Mouse (Mus musculus) megakaryocyte, adult 5-6 weeks (primary cell): ENCODE measurements around the gene Cx3cl1. TPM values are rescaled to one million over a fixed set of nuclear protein-coding genes. Genes with fewer than 3 reads are reported as not detected.

Experiments used
- ATAC-seq: 2 replicates; pipeline ENCODE4 v1.8.0; 2016; ENCODE audit warnings: mild to moderate bottlenecking, inconsistent platforms; ENCODE audit not compliant: poor library complexity, severe bottlenecking
- total RNA-seq, 2 experiments: library from RNA; stranded (forward) in 1 of 2; stranded (reverse) in 1 of 2; fragments of 153-499, 151-499 nt in 1 of 2; fragments of 221-1000, 200-1000 nt in 1 of 2; gene quantifications; 2 replicates each; pipeline versions ENCODE4 v1.2.3 to v1.2.4; 2015 to 2017

Cx3cl1 gene
- total RNA-seq (2015), result 0.13 and 0.18 TPM in 2 replicates
- not detected in 2 replicates for total RNA-seq (2017)

DNA sequence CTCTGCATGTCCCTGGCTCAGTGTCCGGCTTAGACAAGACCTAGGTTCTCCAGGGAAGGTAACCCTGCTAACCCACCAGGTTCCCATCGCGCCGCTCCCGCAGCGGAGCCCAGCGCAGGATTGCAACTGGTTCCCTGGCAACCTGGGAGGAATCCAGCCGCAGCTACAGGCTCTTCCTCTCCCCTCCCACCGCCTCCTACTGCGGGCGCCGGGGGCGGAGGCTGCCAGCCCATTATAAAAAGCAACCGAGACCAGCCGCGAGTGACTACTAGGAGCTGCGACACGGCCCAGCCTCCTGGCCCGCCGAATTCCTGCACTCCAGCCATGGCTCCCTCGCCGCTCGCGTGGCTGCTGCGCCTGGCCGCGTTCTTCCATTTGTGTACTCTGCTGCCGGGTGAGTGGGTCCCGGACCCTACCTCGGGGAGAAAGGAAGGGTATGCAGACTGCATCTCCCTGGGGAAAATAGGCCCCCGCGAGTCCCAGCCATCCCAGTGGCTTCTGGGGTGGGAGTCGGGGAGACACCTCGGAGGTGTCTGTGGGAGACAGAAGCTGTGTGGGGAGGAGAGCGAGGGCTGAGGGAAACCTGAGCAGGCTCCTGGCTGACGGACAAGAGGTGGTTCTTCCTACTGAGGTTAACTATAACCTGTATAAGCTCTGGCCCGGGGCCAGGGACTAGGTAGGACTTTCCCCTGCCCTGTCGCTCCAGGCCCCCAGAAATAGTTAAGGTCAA lies at the start of gene Cx3cl1:
TSS of gene Cx3cl1 (plus strand) at position 69 of the 730 bp plus-strand sequence.
- ATAC-seq, result no peak

DNA sequence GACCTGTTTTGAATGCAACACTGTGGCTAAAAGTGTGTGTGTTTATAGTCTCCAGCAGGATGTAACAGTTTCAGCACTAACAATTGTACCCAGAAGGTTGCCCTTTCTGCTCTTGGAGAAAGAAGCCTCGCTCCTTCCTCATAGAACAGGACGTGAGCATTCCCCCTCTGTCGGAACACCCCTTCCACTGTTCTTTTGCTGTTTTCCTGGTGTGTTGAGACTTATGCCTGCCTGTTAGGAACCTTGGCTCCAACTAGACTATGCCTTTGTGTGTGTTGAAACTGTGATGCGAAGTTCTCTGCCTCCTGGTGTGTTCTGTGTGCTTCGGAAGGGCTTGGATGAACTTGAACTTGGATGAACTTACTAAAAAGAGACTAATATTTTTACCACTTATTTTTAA lies 45.8 kb upstream of the Cx3cl1 start:
- no peak for ATAC-seq

DNA sequence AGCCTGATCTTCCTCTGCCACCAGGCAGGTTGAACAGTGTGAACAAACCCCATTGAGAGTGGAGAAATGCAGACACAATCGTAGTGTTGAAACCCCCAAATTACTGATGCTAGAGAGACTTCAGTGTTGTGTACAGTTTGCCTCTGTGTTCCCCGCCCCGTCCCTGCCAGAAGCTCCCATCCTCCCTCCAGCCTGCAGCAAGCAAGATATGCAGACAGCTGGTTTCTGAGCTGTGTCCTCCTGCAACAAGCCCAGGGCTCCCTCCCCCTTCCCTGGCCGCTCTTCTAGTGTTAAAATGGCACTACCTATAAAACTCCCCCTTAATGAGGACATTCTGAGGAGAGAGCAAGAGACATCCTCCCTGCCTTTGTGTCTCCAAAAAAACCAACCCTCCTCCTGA lies 42.5 kb upstream of the Cx3cl1 start:
- ATAC-seq, result no peak

DNA sequence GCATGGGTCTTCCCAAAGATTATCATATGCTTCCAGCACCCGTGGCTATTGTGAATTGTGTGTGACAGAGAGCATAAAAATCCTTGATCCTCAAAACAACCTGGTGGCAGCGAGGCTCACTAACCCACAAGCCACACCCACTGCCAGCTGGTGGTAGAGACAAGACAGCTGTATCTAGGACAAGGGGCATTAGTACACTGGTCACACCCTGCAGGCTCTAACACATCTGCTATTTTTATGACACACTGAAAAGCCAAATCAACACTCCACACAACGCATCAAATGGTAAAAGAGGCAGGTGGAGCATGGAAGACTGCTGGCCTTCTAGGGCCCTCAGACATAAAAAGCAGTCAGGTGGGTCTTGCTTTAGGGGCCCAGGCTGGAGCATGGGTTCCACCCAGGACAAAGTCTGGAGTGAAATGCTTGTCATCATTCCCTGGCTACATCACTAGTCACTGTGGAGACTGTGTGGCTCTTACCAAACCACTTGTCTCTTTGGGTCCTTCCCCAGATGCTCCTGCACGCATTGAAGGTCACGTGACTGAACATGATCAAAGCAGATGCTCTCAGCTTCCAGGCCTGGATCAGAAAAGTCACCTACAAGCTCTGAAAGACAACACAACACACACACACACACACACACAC lies 37.9 kb upstream of the Cx3cl1 start:
- ATAC-seq, result peak; percentile 60

DNA sequence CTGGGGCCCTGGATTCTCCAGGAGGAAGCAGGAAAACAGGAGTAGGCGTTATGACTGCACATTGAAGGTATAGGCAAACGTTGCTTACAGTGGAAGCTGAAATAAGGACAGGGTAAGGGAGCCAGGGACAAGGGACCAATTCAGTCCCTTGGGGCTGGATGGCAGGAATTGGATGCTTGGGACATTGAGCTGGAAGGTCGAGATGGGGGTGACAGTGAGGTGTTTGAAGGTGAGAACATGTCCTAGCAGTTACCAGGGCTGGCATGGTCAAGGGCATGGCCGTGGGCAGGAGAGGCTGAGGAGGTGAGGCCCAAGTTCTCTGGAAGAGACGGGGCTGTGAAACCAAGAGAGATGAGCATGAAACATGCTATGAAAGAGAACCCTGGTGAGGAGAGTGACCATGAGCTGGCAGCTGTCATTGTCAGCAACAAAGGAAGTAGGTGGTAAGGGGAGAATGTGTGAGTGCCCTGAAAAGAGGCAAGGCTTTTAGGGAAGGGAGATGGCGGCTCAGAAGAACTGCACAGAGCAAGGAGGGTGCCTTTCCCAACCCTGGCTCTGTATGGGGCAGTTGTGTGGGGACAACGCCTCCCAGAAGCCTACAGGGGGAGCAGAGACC lies 37.0 kb upstream of the Cx3cl1 start:
- no peak for ATAC-seq

DNA sequence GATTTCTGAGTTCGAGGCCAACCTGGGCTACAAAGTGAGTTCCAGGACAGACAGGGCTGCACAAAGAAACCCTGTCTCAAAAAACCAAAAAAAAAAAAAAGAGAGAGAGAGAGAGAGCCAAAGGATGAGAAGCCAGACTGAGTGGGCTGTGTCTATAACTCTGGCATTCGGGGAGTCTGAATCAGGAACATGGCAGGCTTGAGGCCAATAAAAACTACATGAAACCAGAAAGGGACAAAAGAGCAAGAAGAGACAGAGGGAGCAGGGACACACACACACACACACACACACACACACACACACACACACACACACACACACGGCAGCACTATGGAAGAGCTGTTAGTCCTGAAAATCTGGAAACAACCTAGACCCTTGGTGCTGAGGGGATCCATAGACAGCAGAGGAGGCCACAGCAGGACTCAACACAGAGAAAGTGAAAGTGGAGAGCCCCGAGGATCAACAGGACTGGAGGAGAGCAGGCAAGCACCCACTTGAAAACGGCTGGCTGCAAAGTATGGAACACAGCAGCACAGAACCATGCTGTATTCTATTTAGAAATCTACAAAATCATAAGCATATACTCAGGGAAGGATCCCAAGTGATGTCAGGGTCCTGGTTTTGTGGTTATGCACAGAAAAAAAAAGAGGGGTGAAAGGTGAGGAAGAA lies 36.2 kb upstream of the Cx3cl1 start:
- ATAC-seq, result 0 out of 2 replicates have a peak, but pooled peaks have one; percentile 30

DNA sequence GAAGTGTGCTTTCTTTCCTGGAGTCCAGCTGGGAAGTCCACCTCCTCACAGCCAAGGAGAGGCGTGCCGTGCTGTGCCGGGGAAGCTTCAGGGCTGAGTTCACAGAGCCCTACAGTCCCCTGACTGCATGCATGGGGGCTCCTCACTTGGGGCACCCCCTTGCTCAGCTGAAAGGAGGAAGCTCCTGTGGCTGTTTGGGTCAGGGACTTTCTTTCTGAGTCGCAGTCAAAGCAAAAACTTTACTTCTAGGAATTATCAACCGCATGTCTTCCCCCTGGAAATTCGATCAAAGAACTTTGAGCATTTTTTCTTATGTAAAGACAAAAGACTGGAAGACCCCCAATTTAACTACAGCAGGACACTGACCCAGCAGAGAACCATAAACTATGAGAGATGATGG lies 32.0 kb upstream of the Cx3cl1 start:
- no peak for ATAC-seq

DNA sequence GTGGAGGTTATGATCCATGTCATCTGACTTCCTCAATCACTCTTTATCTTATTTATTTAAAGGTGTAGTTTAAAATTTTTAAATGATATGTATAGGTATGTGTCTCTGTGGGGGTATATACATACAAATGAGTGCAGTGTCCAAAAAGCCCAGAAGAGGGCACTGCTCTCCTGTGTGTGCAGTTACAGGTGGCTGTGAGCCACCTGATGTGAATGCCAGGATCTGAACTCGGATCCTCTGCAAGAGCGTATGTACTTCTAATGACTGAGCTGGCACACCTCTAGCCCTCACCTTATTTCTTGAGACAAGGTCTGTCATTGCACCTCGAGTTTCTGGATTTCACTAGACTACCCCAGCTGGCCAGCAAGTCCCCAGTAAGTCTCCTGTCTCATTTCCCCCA lies 31.2 kb upstream of the Cx3cl1 start:
- ATAC-seq, result no peak

DNA sequence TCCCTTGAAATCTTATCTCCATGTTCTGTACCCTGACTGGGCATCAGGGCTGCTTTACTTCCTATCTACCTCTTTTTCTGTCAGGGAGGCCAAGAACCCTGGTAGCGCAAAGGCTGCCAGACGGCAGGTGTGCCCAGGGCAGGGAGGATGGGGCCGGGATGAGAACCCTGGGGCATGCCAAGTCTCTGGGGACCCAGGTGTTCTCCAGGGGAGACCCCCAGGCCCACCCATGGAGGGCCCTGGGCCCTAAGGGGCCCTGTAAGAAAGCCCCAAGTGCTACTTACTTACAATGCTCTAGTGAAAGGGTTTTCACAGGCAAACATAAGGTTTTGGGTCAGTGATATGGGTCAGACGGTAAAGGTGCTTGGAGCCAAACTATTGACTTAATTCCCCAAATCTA lies 30.1 kb upstream of the Cx3cl1 start:
- no peak for ATAC-seq

DNA sequence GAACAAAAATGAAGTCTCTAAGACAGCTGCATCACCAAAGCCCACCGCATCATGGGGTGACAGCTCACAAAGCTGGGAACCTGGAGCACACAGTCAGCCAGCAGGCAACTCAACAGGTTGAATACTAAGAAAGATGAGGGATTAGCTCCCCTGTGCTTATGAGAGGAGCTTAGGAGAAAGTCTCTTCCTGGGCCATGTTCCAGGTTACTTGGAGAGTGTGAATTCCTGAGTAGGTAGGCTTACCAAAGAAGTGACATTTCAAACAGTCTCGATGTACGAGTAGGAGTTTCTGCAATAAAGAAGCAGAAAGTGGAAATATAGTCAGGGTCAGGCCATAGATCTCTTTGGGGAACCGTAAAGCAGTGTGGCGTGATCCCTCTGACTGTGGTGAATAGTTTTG lies 27.3 kb upstream of the Cx3cl1 start:
- ATAC-seq, result no peak

DNA sequence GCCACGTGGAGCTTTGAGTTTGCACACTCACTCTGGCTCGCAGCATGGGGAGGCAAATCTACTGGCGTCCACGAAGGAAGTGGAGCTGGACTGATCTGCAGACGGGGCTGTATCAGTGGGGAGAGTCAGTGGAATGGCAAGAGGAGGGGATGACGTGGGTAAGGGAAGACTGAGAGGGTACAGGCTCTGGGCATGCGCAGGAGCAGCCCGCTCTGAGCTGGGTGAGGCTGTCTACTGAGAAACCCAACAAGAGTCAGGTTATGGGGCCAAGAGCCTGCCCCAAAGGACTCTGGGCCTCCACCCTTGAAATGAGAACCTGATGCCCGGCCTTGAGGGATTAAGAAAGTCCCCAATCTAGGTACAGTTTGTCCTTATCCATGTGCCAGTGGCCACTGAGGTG lies 26.8 kb upstream of the Cx3cl1 start:
- ATAC-seq, result no peak

DNA sequence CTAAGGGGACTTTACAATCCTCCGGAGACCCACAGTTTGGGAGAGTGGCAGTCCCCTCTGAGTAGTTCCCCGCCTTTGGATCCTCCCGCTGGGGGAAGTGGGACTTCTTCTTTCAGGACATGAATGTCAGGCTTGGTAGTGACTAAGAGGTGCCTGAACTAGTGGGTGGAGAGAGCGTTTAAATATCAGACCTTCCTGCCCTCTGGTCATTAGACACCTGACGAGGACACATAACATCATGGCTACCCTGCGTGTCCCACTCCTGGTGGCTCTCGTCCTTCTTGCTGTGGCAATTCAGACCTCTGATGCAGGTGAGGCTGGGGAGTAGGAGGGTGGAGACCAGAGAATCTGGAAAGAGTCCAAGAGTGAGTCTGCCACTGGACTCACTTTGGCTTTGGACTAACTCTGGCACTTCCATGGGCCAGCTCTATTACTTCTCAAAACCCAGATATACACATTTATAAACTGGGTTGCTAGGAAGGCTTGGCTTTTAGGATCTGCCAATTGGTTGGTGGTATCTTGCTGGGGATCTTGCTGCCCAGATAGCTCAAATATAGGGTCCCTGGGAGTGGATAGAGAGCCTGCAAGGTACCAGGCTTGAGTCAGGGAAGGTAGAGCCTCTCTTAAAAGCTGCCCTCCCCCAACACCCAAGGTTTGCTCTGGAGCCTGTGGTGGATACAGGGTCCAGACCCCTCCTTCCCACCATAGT lies 26.2 kb upstream of the Cx3cl1 start, which contains the start of gene Ccl22:
TSS of gene Ccl22 (plus strand) at position 115 of the 709 bp plus-strand sequence.
- no peak for ATAC-seq

DNA sequence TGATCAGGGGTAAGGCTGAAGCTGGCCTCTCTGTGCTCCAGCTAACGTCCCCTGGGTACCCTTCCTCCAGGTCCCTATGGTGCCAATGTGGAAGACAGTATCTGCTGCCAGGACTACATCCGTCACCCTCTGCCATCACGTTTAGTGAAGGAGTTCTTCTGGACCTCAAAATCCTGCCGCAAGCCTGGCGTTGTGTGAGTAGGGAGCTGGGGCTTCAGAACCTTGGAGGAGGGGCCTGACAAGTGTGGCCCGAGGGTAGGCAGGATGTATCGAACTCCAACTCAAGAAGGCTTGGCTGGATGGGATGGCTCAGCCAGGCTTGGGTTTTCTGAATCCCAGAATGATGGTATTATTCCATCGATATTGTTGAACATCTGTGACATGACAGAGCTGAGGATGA lies 25.0 kb upstream of the Cx3cl1 start:
- no peak for ATAC-seq

DNA sequence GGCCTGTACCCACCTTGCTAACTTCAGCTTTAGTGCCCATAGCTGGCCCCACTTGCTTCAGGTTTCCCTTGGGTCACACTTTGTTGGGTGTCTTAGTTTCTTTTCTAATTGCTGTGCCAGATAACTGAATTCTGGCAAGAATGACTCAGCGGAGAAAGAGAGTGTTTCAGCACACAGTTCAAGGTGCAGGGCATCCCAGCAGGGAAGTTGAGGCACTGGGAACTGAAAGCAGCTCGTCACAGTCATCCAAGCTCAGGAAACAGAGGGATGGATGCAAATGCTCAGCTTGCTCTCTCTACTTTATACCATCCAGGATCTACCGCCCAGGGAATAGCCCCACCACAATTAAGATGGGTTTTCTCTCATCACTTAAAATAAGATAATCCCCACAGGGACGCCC lies 23.4 kb upstream of the Cx3cl1 start:
- no peak for ATAC-seq

DNA sequence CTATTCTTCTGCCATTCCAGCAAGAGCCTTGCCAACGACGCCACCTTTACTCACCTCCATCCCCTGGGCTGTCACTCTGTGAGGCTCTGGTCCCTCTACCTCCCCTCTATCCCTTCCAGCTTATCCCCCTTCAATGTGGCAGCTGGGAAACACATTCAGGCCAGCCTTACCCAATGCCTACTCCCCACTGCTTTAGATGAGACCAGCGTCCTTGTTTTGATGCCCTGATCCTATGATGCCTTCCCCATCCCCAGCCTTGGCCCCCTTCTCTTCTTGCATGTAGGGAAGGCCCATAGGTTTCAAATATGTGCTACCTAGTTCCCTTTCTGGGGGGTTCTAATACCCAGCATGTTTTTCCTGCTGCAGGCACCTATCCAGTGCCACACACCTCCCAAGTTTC lies 21.9 kb upstream of the Cx3cl1 start:
- no peak for ATAC-seq

DNA sequence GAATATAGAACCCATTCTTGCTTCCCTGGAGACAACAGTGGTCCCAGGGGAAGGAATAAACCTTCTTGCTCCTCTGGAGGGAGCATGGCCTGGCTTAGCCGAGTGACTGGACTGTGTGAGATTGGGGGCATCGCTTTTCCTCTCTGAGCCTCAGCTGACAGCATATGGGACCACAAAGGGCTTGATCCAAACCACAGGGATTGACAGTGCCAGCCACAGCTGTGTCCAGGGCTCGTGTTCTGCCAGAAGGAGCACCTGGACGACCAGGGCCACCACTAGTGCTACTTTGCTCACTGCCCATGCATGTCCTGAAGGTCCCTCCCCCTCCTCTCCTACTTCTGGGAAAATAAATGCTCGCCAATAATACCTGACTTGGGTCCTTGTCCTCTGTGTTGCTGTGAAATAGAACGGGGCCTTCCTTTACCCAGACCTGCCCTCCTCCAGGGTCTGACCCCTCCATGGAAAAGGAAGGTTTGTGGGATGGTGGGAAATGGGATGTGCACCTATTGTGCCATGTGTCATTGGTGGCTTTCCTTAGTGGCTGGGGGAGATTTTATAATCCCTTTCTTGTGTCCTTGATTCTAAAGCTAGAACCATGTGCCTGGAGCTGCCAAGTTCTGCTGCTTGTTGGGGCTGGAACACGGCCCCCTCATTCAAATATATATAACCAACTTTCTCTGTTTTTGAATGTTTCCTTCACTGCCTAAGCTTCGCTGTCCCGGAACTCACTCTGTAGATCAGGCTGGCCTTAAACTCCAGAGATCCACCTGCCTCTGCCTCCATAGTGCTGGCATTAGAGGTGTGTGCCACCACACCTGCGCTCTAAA lies 20.6 kb upstream of the Cx3cl1 start:
- no peak for ATAC-seq

DNA sequence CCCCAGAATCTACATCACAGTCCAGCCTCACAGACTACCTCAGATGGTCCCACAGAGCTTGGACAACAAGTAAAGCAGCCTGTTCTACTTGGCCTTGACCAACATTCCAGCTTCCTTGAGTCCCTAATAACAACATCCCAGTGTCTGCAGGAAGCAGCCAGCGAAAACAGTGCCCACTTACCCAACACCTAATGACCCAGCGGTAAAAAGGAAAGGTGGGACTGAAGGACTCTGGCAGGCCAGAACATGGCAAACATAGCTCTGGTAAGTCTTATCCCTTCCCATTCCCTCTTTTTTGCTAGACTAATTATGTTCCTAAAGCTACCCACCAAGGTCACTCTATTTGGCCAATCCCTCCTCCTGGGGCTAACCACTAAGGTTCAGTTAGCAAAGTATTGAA lies 17.8 kb upstream of the Cx3cl1 start:
- no peak for ATAC-seq

DNA sequence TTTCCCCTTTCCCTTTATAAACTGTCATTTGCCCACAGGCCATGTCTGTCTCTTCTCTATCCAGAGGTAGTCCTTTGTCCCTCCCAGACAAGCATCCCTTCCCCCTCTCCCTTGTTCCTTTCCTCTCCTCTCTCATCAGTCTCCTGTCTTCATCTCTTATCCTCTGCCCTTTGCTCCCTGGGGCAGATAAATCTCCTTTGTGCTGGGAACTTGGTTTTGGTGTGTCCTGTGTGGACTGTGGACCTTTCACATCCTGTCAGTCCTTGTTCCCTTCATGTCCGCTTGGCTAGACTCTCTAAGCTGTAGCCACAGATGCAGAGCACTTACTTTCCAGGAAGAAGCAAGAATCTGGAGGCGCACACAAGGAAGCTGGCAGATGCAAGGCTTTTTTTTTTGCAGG lies 17.3 kb upstream of the Cx3cl1 start:
- no peak for ATAC-seq

DNA sequence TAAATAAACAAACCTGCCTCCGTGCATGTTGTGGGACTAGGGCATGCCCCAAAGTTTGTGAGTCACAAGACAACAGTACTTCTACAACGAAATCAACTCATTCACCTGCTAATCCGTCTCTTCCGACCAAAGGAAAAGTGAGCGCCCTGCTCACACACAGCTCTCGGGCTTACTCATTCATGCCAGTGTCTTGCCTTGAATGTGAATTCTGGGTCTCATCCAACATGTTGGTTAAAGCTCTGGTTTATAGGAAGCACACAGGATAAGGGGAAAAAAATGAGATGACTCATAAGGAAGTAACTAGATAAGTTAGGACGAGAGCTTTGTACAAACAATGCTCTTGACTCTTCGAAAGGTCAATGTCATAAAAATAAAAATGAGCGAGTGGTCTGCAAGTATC lies 4.8 kb upstream of the Cx3cl1 start:
- no peak for ATAC-seq

DNA sequence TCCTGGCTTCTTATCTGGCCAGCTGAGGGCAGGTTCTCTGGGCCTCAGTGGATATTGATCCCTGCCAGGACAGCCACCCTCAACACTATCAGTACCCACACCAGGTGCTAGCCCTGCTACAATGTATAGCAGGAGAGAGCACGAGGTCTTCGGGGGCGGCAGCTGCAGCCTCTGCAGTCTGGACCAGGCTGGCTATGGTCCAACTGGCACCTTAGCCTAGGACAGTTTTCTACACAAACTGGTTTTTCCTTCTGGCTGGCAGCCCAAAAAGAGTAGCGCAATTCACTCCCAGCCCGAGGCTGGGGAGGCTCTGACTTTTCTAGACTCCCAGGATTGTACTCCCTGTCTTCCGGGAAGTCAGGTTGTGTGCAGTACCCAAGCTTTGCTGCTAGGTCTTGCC lies 864 bp upstream of the Cx3cl1 start:
- ATAC-seq, result no peak
